Mouse (Mus musculus) kidney, postnatal 0 days (tissue): ENCODE data around the gene Amfr. TPM values are rescaled to one million over a fixed set of nuclear protein-coding genes. Genes with fewer than 3 reads are reported as not detected.

Experiments
- ATAC-seq: fragments of 200-750 bp; cut with Nextera tagmentation; replicated peaks from 2 replicates; pipeline ENCODE4 v1.8.0; 2017; ENCODE audit warnings: low read depth, moderate number of reproducible peaks, moderate TSS enrichment, moderate library complexity; ENCODE audit not compliant: low FRiP score
- DNase-seq: peaks from one replicate; pipeline ENCODE4 v3.0.0-alpha.2; 2016; ENCODE audit warnings: low spot score
- H3K27ac ChIP-seq: fragments of 300-500 bp; sonication (generic); 2 replicates; pipeline ENCODE4 v1.5.1; 2014; ENCODE audit warnings: mild to moderate bottlenecking
- H3K27me3 ChIP-seq: fragments of 300-500 bp; sonication (generic); 2 replicates; pipeline ENCODE4 v1.6.1; 2014; ENCODE audit warnings: low read length, mixed read lengths; ENCODE audit not compliant: insufficient read depth
- H3K36me3 ChIP-seq: fragments of 300-500 bp; sonication (generic); 2 replicates; pipeline ENCODE4 v1.6.1; 2014; ENCODE audit warnings: low read length, mixed read lengths; ENCODE audit not compliant: insufficient read depth
- H3K4me1 ChIP-seq: fragments of 300-500 bp; sonication (generic); replicated peaks from 2 replicates; pipeline ENCODE4 v1.6.1; 2014; ENCODE audit warnings: antibody characterized with exemption, low read length, mixed read lengths; ENCODE audit not compliant: insufficient read depth
- H3K4me2 ChIP-seq: fragments of 300-500 bp; sonication (generic); 2 replicates; pipeline ENCODE4 v1.6.1; 2014; ENCODE audit warnings: mild to moderate bottlenecking, low read length, moderate library complexity, mixed read lengths
- H3K4me3 ChIP-seq: fragments of 300-500 bp; sonication (generic); replicated peaks from 2 replicates; pipeline ENCODE4 v1.5.1; 2014; ENCODE audit warnings: low read depth, low read length
- H3K9ac ChIP-seq: fragments of 300-500 bp; sonication (generic); 2 replicates; pipeline ENCODE4 v1.6.1; 2014; ENCODE audit warnings: low read depth, low read length
- H3K9me3 ChIP-seq: fragments of 300-500 bp; sonication (generic); replicated peaks from 2 replicates; pipeline ENCODE4 v1.6.1; 2016; ENCODE audit warnings: low read length, inconsistent platforms, mixed read lengths
- CTCF ChIP-seq: IDR thresholded peaks from 2 replicates; pipeline ENCODE4 v1.5.1; 2016; ENCODE audit warnings: antibody characterized with exemption, low read depth, mild to moderate bottlenecking, moderate library complexity
- WGBS: fragments of 180-500 bp; shearing (Covaris S2); extraction: QIAGEN DNeasy Blood & Tissue Kit; methylation state at CpG from one replicate; pipeline ENCODE4 v1.1.7; 2014; 5-methylcytosine and 5-hydroxymethylcytosine counted together
- polyA plus RNA-seq: library from polyadenylated mRNA; unstranded; fragments of >200 nt; fragmentation: Nextera tagmentation; extraction: Ambion mirVana; gene quantifications from 2 replicates; pipeline ENCODE4 v1.2.1, GENCODE M21; 2015

Gene Amfr
- polyA plus RNA-seq, 1 experiment from 2014 or later: 71.7 TPM

DNA sequence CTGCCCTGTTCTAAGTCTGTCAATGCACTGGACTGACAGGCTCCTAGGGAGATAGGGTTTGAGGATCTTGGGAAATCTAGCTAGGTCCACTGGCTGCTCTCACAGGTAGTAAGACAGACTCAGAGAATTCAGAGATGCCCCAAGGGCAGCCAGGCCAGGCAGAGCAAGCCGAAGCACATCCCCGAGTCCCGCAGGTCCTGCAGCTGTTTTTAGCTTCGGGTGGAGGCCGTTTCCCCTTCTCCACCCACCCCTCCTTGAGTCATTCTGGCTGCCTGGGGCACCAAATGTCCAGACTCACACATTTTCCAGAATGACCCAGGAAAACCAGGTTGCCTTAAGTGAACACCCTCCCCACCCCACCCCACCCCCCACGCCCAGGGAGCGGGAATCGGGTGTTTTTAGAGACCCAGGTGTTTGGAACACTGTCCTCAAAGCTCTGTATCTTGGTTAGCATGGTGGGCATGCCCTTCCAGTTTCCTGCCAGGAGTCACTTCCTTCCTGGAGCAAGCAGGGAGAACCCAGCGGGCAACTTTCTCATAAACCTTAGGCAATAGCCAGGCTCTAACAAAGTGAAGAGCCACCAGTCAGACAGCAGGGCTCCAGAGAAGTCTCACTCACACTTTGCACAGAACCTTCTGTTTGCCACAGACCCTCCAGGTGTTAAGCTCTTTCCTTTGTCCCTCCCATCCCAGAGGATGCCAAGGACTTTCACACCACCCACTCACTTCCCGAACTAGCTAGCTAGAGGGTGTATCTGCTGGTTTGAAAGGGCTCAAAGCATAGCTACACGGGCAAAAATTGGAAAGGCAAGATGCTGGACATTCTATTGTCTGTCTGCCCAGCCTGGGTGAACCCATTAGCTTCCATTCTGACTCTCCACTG lies 71.9 kb downstream of the Amfr start:
- Histone ChIP-seq H3K27me3 (no peaks in the 10 kb centered on the region), H3K4me3 (no peak overlapping the region), H3K36me3 (no peaks in the 10 kb centered on the region), H3K9me3 (no peaks in the 10 kb centered on the region), H3K4me2 (no peak overlapping the region), H3K4me1 (no peaks in the 10 kb centered on the region), H3K9ac (no peak overlapping the region), H3K27ac (no peak overlapping the region)
- ATAC-seq (no peak), DNase-seq (no peak)
- WGBS: 54% methylated on average over 11 of the region's 11 CpGs
- TF ChIP-seq CTCF: no peak

DNA sequence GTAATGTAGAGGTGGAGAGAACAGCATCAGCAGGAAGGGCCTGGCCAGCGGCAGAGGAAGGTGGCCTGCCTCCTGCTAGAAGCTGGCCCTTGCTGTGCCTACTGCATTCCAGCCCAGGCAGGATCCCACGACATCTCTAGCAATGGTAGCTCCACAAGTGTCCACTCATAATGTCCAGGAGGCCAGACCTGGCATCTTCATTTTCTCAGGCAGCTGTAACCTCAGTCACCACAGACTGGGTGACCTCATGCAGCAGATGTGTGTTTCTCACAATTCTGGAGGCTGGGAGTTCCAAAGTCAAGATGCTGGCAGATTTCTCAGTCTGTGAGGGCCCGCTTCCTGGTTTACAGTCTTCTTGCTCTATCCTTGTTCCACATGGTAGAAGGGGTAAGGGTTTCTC lies 74.4 kb downstream of the Amfr start:
- no peak overlapping the region for H3K4me3 ChIP-seq
- DNase-seq (no peak), ATAC-seq (no peak)
- H3K9ac ChIP-seq: no peak overlapping the region
- no peak overlapping the region for H3K27ac ChIP-seq
- no peaks in the 10 kb centered on the region for H3K4me1 ChIP-seq
- H3K27me3 ChIP-seq: no peaks in the 10 kb centered on the region
- no peak for TF ChIP-seq CTCF
- no peak overlapping the region for H3K4me2 ChIP-seq
- WGBS: 76% methylated on average over 3 of the region's 3 CpGs
- no peaks in the 10 kb centered on the region for H3K36me3 ChIP-seq
- no peaks in the 10 kb centered on the region for H3K9me3 ChIP-seq

DNA sequence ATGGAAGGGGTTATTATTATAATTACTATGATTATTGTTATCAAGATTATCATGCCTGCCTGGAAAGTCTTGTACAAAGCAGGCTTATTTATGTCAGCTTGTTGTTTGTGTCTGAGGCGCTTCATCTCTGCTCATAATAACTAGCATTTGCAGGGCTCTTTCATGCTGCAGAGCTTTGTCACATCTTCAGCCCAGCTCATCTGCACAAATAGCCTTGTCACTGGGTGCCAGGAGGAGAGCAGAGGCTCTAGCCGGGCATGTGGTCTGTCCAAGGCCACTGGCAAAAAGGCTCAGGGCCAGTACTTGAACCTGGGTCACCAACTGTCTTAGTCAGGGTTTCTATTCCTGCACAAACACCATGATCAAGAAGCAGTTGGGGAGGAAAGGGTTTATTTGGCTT lies 79.4 kb downstream of the Amfr start:
- Histone ChIP-seq H3K9ac (no peak overlapping the region), H3K4me2 (no peak overlapping the region), H3K36me3 (no peaks in the 10 kb centered on the region), H3K9me3 (no peaks in the 10 kb centered on the region), H3K27ac (no peak overlapping the region), H3K27me3 (no peaks in the 10 kb centered on the region), H3K4me3 (no peak overlapping the region), H3K4me1 (no peaks in the 10 kb centered on the region)
- no peak for TF ChIP-seq CTCF
- ATAC-seq (no peak), DNase-seq (no peak)
- WGBS: 74% methylated on average over 2 of the region's 2 CpGs

DNA sequence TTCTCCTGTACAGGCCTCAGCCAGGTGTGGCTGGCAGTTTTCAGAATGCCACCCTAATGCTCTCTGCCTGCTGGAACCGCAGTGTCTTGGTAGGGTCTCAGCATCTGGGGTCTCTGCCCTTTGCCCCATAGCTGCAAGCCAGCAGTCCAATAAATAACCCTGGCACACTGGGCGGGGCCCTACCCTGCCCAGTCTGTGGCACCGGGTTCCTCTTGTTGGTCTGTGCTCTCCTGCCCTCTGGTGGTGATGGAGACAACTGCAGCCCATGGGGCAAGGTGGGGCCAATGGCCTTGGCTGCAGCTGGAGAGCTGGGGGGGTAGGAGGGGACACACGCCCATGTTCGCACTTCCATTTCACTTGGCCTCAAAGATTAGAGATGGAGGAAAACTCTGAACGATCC lies 79.8 kb downstream of the Amfr start:
- WGBS: 21% methylated on average over 6 of the region's 6 CpGs
- peak; percentile 92 for TF ChIP-seq CTCF
- Histone ChIP-seq H3K4me1 (no peaks in the 10 kb centered on the region), H3K27me3 (no peaks in the 10 kb centered on the region), H3K9ac (no peak overlapping the region), H3K27ac (no peak overlapping the region), H3K4me2 (no peak overlapping the region), H3K4me3 (no peak overlapping the region), H3K36me3 (no peaks in the 10 kb centered on the region), H3K9me3 (no peaks in the 10 kb centered on the region)
- ATAC-seq: peak; percentile 68
- peak; percentile 62 for DNase-seq

DNA sequence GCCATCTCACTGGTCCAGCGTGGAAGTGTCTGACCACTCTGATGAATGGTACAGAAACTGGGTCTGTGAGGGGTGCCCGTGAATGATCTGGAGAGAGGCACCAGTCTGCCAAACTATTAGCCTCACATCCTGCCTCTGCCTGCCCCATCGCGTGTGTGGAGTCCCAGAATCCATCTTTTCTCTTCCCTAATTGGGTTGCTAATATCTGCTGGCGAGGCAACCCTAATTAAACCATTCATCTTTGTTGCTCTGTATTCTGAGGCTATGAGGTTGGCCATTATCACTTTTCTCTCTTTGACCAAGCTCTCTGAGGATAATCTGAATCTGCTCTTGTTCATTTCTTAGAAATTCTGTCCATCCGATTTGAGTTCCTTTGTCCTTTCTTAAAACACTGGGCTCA lies 81.3 kb downstream of the Amfr start:
- H3K27ac ChIP-seq: no peak overlapping the region
- DNase-seq (no peak), ATAC-seq (no peak)
- WGBS: 89% methylated on average over 6 of the region's 6 CpGs
- H3K9me3 ChIP-seq: no peaks in the 10 kb centered on the region
- no peaks in the 10 kb centered on the region for H3K36me3 ChIP-seq
- TF ChIP-seq CTCF: no peak
- H3K4me3 ChIP-seq: no peak overlapping the region
- H3K27me3 ChIP-seq: no peaks in the 10 kb centered on the region
- H3K9ac ChIP-seq: no peak overlapping the region
- no peak overlapping the region for H3K4me2 ChIP-seq
- no peaks in the 10 kb centered on the region for H3K4me1 ChIP-seq

DNA sequence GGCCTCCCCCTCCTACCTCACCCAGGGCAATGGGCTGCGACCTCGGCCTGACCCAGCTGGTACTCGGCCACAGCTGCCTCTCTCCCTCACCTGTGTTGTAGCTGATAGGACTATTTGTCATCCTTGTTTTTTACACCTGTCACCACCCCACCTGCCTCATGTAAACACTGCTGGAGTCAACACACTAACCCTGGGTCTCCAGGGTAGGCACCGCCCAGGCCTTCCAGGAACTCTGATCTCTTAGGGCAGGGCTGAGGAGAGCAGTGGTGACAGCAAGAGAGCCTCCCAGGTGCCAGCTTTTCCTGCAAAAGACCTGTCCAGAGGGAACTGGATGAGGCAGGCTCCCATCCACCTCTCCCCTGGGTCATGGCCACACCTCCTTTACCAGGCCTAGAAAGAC lies 83.4 kb downstream of the Amfr start:
- 76% methylated on average over 4 of the region's 4 CpGs for WGBS
- Histone ChIP-seq H3K9ac (no peak overlapping the region), H3K36me3 (no peaks in the 10 kb centered on the region), H3K9me3 (no peaks in the 10 kb centered on the region), H3K4me2 (no peak overlapping the region), H3K27me3 (no peaks in the 10 kb centered on the region), H3K4me3 (no peak overlapping the region), H3K4me1 (no peaks in the 10 kb centered on the region), H3K27ac (no peak overlapping the region)
- TF ChIP-seq CTCF: no peak
- DNase-seq: no peak
- ATAC-seq: no peak
